Mouse (Mus musculus): ENCODE results near the gene Pde3a. TPM values are rescaled to one million over a fixed set of nuclear protein-coding genes. Genes with fewer than 3 reads are reported as not detected.

The Pde3a gene
- polyA plus RNA-seq, 1 experiment from 2014 or later, result 1.3 TPM

DNA sequence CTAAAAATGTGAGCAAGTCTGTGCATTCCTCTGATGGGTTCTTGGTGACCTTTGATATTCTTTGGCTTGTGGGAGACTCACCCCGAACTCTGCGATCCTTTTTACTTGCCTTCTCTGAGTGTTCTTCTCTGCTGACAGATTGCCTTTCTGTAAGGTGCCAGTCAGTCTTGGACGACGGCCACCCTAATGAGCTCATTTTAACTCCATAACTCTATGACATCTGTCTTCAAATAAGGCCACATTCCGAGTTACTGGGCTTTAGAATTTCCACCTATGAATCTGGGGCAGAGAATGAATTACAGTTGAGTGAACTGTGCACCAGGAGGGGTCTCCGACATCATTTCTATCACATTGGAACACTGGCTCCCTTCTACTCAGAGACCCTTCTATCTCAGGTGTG is 176.0 kb downstream of the Pde3a start:
- H3K27ac ChIP-seq (ENCODE audit: low read length), result no peak overlapping the region
- no peaks in the 10 kb centered on the region for H3K27me3 ChIP-seq (ENCODE audit: control insufficient read depth, insufficient read depth, low read depth, low read length)
- H3K4me1 ChIP-seq (ENCODE audit: control insufficient read depth, low read depth, low read length), result no peaks in the 10 kb centered on the region
- no peak for ATAC-seq (ENCODE audit: low read depth)
- no peak overlapping the region for H3K4me3 ChIP-seq (ENCODE audit: low read depth, low read length)
- H3K4me2 ChIP-seq (ENCODE audit: low read depth, low read length), result no peak overlapping the region
- 66% methylated on average over 6 of the region's 6 CpGs for WGBS (ENCODE audit: insufficient replicate concordance)
- H3K9ac ChIP-seq (ENCODE audit: low read depth, low read length), result no peak overlapping the region
- no peaks in the 10 kb centered on the region for H3K36me3 ChIP-seq (ENCODE audit: control insufficient read depth, insufficient read depth)
- H3K9me3 ChIP-seq (replicated peaks; ENCODE audit: control insufficient read depth, low read length), result no peaks in the 10 kb centered on the region

DNA sequence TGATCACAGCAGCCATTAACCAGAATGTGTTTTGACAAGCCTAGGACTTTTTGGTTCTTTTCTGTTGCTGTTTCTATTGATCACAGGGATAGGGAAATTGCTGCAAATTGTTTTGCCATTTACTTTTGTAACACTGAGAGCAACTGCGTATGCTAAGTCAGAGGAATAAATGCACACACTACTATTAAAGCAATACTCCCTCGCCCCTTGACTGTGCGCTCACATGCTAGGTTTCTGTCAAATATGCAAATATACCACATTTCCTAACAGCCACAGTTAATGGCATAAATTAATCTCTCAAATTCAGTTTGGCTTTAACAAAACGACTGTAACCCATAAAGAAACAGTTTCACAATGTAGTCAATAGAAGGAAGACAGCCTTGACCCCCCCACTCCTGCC is 179.5 kb downstream of the Pde3a start:
- H3K27ac ChIP-seq (ENCODE audit: low read length), result no peak overlapping the region
- no peak overlapping the region for H3K4me3 ChIP-seq (ENCODE audit: low read depth, low read length)
- no peak for ATAC-seq (ENCODE audit: low read depth)
- H3K4me1 ChIP-seq (ENCODE audit: control insufficient read depth, low read depth, low read length), result no peaks in the 10 kb centered on the region
- H3K27me3 ChIP-seq (ENCODE audit: control insufficient read depth, insufficient read depth, low read depth, low read length), result no peaks in the 10 kb centered on the region
- no peak overlapping the region for H3K4me2 ChIP-seq (ENCODE audit: low read depth, low read length)
- H3K9ac ChIP-seq (ENCODE audit: low read depth, low read length), result no peak overlapping the region
- no peaks in the 10 kb centered on the region for H3K9me3 ChIP-seq (replicated peaks; ENCODE audit: control insufficient read depth, low read length)
- H3K36me3 ChIP-seq (ENCODE audit: control insufficient read depth, insufficient read depth), result no peaks in the 10 kb centered on the region
- WGBS (ENCODE audit: insufficient replicate concordance), result 63% methylated on average over 4 of the region's 4 CpGs

DNA sequence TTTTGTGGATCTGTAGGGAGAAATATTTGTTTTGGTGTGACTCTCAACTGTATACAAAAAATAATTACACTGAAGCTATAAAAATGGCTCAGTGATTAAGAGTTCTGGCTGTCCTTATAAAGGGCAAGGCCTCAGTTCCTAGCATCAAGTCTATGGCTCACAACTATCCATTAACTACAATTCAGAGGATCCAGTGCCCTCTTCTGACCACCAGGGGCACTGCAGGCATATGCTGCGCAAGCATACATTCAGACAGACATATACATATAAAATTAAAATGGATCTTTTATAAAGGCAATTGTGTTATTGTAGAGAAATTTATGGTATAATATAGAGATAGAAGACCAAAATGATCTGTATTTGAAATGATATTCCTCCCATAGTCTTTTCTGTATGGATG is 181.1 kb downstream of the Pde3a start:
- Histone ChIP-seq H3K9me3 (replicated peaks; ENCODE audit: control insufficient read depth, low read length) (no peaks in the 10 kb centered on the region), H3K4me1 (ENCODE audit: control insufficient read depth, low read depth, low read length) (no peaks in the 10 kb centered on the region), H3K4me3 (ENCODE audit: low read depth, low read length) (no peak overlapping the region), H3K27me3 (ENCODE audit: control insufficient read depth, insufficient read depth, low read depth, low read length) (no peaks in the 10 kb centered on the region), H3K36me3 (ENCODE audit: control insufficient read depth, insufficient read depth) (no peaks in the 10 kb centered on the region), H3K9ac (ENCODE audit: low read depth, low read length) (no peak overlapping the region), H3K4me2 (ENCODE audit: low read depth, low read length) (no peak overlapping the region), H3K27ac (ENCODE audit: low read length) (no peak overlapping the region)
- WGBS (ENCODE audit: insufficient replicate concordance), result 61% methylated on average over 1 of the region's 1 CpGs
- no peak for ATAC-seq (ENCODE audit: low read depth)

DNA sequence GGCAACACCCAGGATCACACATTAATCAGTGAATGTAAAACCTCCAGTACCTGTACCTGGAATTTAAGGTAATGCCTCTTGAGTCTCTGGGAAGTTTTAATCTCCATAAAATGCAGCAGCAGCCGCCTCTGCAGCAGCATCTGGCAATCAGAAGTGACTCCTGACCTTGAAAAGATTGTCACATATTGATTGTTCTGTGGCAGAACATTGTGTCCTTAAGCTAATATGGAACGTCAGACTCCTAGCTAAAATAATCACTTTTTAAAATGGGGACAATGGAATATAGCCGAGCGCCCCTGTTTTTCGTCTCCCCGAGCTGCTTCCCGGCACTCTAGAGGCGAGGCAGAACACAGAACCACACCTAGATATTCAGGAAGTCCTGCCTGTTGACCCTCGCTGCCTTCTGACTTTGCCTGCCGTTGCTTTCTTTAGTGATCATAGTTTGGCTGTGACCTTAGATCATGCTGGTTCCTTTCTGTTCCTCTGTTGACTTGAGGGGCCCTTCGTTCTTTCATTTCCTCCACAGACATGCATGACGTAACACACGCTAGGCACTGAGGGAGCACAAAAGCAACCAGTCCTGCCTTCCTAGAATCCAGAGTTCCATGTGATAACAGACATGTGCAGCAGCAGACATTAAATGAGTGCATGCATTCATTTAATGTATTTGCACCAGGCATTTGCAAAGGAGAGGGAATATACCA is 183.4 kb downstream of the Pde3a start:
- H3K4me1 ChIP-seq (ENCODE audit: control insufficient read depth, low read depth, low read length), result no peaks in the 10 kb centered on the region
- no peaks in the 10 kb centered on the region for H3K27me3 ChIP-seq (ENCODE audit: control insufficient read depth, insufficient read depth, low read depth, low read length)
- no peaks in the 10 kb centered on the region for H3K9me3 ChIP-seq (replicated peaks; ENCODE audit: control insufficient read depth, low read length)
- H3K36me3 ChIP-seq (ENCODE audit: control insufficient read depth, insufficient read depth), result no peaks in the 10 kb centered on the region
- H3K4me3 ChIP-seq (ENCODE audit: low read depth, low read length), result no peak overlapping the region
- H3K9ac ChIP-seq (ENCODE audit: low read depth, low read length), result no peak overlapping the region
- no peak overlapping the region for H3K4me2 ChIP-seq (ENCODE audit: low read depth, low read length)
- 60% methylated on average over 13 of the region's 13 CpGs for WGBS (ENCODE audit: insufficient replicate concordance)
- ATAC-seq (ENCODE audit: low read depth), result no peak
- H3K27ac ChIP-seq (ENCODE audit: low read length), result no peak overlapping the region

DNA sequence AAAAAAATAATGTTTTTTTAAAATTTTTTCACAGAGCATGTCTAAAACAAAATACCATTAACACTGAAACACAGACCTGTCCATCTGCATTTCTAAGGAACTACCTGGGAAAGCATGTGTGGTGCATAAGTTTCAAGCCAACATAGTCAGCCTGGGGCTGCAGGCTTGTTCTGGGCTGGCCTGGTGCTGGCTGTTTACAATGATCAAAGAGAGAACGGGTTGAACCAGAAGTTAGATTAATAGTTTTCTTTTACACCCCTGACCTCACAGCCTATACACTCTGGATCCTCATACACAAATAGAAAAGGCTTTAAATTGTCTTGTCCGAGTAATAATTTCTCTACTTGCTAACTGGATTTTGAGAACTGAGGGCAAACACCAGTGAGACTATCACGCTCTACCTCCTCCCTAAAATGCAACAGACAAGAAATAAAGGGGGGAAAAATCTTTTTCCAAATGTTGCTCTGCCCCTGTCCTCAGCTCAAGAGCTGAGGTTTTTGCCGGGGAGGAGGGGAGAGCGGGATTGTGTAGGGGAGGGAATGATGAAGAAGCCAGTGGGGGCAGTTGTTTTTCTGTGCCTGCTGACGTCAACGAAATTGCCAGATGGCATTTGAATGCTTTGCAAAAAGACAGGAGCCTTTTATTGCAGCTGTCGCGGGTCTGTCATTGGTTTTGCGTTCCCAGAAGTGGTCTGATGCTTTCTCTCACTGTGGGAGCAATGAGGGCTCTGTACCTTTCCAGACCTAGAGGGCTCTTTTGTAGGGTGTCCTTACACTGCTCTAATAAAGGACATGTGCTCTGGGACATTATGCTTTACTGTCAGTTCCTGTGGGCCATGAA is 185.1 kb downstream of the Pde3a start:
- no peaks in the 10 kb centered on the region for H3K27me3 ChIP-seq (ENCODE audit: control insufficient read depth, insufficient read depth, low read depth, low read length)
- no peak for ATAC-seq (ENCODE audit: low read depth)
- no peaks in the 10 kb centered on the region for H3K36me3 ChIP-seq (ENCODE audit: control insufficient read depth, insufficient read depth)
- WGBS (ENCODE audit: insufficient replicate concordance), result 58% methylated on average over 10 of the region's 10 CpGs
- H3K4me3 ChIP-seq (ENCODE audit: low read depth, low read length), result no peak overlapping the region
- no peak overlapping the region for H3K9ac ChIP-seq (ENCODE audit: low read depth, low read length)
- no peak overlapping the region for H3K4me2 ChIP-seq (ENCODE audit: low read depth, low read length)
- no peaks in the 10 kb centered on the region for H3K4me1 ChIP-seq (ENCODE audit: control insufficient read depth, low read depth, low read length)
- no peaks in the 10 kb centered on the region for H3K9me3 ChIP-seq (replicated peaks; ENCODE audit: control insufficient read depth, low read length)
- no peak overlapping the region for H3K27ac ChIP-seq (ENCODE audit: low read length)

DNA sequence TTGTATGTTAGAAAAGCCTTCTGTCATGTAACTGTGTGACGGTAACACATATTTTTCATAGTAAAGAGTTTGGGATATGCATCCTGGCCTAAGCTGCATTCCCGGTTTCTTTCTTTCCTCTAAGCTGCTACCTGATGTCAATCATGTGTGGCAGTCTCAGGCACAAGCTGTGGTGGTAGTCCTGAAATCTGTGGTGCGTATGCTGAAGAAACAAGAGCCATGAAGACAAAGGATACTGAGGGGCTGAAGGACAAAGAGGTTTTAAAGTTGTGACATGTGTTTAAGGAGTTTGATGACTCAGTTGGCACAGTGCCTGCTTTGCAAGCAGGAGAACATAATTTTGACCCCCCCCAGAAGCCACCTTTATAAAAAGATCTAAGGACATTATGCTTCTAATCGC is 186.1 kb downstream of the Pde3a start:
- no peak overlapping the region for H3K4me2 ChIP-seq (ENCODE audit: low read depth, low read length)
- no peak for ATAC-seq (ENCODE audit: low read depth)
- 67% methylated on average over 4 of the region's 4 CpGs for WGBS (ENCODE audit: insufficient replicate concordance)

DNA sequence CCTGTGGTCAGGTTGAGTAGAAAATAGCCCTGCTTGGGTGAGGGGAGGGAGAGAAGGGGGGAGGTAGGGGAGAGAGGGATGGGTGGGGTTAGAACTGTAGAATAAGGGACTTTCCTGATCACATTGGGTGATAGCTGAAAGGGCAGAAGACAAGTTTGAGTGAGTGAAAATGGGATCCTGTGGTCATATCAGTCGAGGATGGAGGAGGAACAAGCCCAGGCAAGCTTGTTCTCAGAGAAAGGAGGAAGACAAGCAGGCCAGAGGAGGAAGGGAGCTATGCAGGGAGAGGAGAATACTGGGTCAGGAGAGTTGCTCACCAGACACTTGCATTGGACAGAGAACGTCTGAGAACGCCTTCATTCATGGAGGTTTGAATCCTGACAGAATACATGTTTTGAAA is 190.9 kb downstream of the Pde3a start:
- WGBS (ENCODE audit: insufficient replicate concordance), result 35% methylated on average over 3 of the region's 3 CpGs
- Histone ChIP-seq H3K4me2 (ENCODE audit: low read depth, low read length) (no peak overlapping the region), H3K36me3 (ENCODE audit: control insufficient read depth, insufficient read depth) (no peaks in the 10 kb centered on the region), H3K27ac (ENCODE audit: low read length) (no peak overlapping the region), H3K4me3 (ENCODE audit: low read depth, low read length) (no peak overlapping the region), H3K9ac (ENCODE audit: low read depth, low read length) (no peak overlapping the region), H3K9me3 (replicated peaks; ENCODE audit: control insufficient read depth, low read length) (no peaks in the 10 kb centered on the region), H3K4me1 (ENCODE audit: control insufficient read depth, low read depth, low read length) (no peaks in the 10 kb centered on the region), H3K27me3 (ENCODE audit: control insufficient read depth, insufficient read depth, low read depth, low read length) (no peaks in the 10 kb centered on the region)
- ATAC-seq (ENCODE audit: low read depth), result no peak

More for the DNA sequence above, 186.1 kb downstream of the Pde3a start:
- Histone ChIP-seq H3K27ac (ENCODE audit: low read length) (no peak overlapping the region), H3K9ac (ENCODE audit: low read depth, low read length) (no peak overlapping the region), H3K36me3 (ENCODE audit: control insufficient read depth, insufficient read depth) (no peaks in the 10 kb centered on the region), H3K4me3 (ENCODE audit: low read depth, low read length) (no peak overlapping the region), H3K4me1 (ENCODE audit: control insufficient read depth, low read depth, low read length) (no peaks in the 10 kb centered on the region), H3K9me3 (replicated peaks; ENCODE audit: control insufficient read depth, low read length) (no peaks in the 10 kb centered on the region), H3K27me3 (ENCODE audit: control insufficient read depth, insufficient read depth, low read depth, low read length) (no peaks in the 10 kb centered on the region)

DNA sequence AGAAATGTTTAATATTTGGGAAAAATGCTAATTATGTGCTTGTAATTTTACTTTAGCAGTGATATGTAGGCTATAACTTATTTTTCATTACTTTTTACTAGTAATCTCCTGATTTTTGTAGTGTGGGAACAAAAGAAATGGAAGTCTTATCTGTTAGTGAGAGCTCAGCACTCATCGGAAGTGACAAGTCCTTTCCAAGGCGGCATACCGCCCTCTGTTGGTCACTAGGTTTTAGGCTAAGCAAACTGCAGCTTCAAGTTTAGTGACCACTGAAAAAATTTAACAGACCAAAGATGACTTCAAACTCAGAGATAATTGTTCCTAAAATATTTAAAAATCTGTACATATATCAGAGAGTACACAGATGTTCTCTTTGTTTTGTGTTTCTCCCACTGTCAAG is 198.5 kb downstream of the Pde3a start:
- H3K4me1 ChIP-seq (ENCODE audit: control insufficient read depth, low read depth, low read length), result no peaks in the 10 kb centered on the region
- H3K9me3 ChIP-seq (replicated peaks; ENCODE audit: control insufficient read depth, low read length), result no peaks in the 10 kb centered on the region
- no peak overlapping the region for H3K4me2 ChIP-seq (ENCODE audit: low read depth, low read length)
- H3K36me3 ChIP-seq (ENCODE audit: control insufficient read depth, insufficient read depth), result no peaks in the 10 kb centered on the region
- ATAC-seq (ENCODE audit: low read depth), result no peak
- H3K4me3 ChIP-seq (ENCODE audit: low read depth, low read length), result no peak overlapping the region
- H3K27me3 ChIP-seq (ENCODE audit: control insufficient read depth, insufficient read depth, low read depth, low read length), result no peaks in the 10 kb centered on the region
- H3K9ac ChIP-seq (ENCODE audit: low read depth, low read length), result no peak overlapping the region
- 5% methylated on average over 3 of the region's 3 CpGs for WGBS (ENCODE audit: insufficient replicate concordance)
- no peak overlapping the region for H3K27ac ChIP-seq (ENCODE audit: low read length)

DNA sequence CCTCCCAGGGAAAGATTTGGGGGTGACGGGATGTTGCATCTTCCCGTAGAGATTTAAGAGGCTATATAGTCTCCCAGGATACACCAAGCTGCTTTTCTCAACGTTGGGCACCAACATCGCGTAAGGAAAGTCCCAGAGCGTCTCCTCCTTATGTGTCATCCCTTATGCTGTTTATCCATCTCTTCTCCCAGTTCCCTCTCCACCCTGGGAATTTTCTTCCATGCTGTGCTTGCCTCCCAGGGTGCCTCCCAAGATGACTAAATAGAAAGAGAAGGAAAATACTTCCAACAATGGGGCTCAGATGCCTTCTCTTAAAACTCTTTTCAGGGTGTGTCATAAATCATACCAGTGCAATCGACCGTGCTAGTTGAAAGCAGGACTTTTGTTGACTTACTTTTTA is 199.8 kb downstream of the Pde3a start:
- Histone ChIP-seq H3K4me1 (ENCODE audit: control insufficient read depth, low read depth, low read length) (no peaks in the 10 kb centered on the region), H3K9ac (ENCODE audit: low read depth, low read length) (no peak overlapping the region), H3K4me2 (ENCODE audit: low read depth, low read length) (no peak overlapping the region), H3K4me3 (ENCODE audit: low read depth, low read length) (no peak overlapping the region), H3K9me3 (replicated peaks; ENCODE audit: control insufficient read depth, low read length) (no peaks in the 10 kb centered on the region), H3K27me3 (ENCODE audit: control insufficient read depth, insufficient read depth, low read depth, low read length) (no peaks in the 10 kb centered on the region), H3K36me3 (ENCODE audit: control insufficient read depth, insufficient read depth) (no peaks in the 10 kb centered on the region), H3K27ac (ENCODE audit: low read length) (no peak overlapping the region)
- no peak for ATAC-seq (ENCODE audit: low read depth)
- WGBS (ENCODE audit: insufficient replicate concordance), result 68% methylated on average over 8 of the region's 8 CpGs

Data from liver, embryonic 16.5 days (tissue).